Mouse (Mus musculus) frontal cortex, postnatal 14 days (tissue): ENCODE measurements around the gene Xpnpep1.

Experiments used
- DNase-seq, 2 experiments: peaks; one replicate each; pipeline ENCODE4 v3.0.0; 2022; ENCODE audit warnings: low spot score in 2 of 2

Xpnpep1 gene

GRCm38 (mm10) chr19:53066531-53066930 lies 26.5 kb upstream of the Xpnpep1 start:
- DNase-seq = no peak

DNA sequence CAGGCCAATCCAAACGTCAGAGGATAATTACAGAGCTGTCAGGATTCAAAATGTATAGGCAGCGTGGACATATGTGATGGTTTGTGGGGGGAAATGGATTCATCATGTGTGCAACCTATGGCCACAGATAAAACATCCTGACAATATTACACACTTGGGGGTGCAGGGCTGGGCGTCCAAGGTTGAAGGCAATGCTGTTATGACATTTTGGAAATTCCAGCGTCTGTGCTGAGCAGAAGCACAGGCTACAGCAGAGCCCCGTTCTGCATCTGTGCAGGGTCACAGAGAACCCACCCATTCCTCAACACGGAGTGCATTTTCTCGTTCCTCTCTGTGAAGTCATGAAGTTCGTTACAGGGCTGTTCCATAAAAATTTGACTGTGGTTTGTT lies 25.0 kb upstream of the Xpnpep1 start:
- DNase-seq = no peak

DNA sequence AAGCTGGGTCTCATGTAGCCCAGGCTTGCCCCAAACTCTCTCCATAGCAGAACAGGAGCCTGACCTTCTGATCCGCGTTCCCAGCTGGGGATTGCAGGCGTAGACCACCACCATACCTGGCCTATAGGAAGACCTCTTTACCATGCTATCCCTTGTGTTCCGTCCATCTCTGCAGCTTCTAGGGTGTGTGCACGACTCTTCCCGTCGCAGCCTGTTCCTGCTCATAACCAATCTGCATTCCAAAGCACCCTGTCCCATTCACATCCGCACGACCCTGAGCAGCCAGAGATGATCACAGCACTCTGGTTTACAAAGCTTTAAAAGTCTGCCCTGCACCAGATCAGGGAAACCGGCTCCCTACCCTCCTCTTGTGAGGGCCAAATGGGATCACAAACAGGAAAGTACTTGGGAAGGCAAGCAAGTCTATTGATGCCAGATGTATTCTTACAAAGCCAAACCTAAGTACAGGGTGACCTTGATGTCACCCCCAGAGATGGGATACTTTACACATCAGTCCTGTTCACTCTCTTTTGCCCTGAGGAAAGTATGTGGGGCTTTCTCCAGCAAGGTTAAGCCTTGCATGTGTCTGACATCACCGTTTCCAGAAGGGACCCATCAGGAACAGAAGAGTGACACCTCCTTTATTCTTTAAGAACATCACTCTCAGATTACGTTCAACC lies 24.4 kb upstream of the Xpnpep1 start:
- DNase-seq = no peak

DNA sequence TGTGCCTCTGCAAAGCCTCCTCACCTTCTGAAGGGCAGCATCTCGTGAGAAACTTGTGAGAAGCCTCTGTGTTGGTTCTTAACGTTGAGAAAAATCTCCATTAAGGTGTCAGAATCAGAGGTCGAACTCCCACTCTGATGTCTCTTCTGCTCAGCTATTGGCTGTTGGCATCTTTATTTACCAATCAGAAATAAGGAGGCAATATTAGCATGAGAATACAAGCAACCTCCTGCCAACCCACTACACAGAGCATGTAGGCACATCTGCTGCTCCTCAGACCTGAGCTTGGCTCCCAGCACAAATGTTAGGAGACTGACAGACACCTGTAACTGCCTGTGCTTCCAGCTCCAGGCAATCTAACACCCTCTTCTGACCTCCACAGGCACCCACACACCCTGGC lies 22.0 kb upstream of the Xpnpep1 start:
- DNase-seq = no peak

DNA sequence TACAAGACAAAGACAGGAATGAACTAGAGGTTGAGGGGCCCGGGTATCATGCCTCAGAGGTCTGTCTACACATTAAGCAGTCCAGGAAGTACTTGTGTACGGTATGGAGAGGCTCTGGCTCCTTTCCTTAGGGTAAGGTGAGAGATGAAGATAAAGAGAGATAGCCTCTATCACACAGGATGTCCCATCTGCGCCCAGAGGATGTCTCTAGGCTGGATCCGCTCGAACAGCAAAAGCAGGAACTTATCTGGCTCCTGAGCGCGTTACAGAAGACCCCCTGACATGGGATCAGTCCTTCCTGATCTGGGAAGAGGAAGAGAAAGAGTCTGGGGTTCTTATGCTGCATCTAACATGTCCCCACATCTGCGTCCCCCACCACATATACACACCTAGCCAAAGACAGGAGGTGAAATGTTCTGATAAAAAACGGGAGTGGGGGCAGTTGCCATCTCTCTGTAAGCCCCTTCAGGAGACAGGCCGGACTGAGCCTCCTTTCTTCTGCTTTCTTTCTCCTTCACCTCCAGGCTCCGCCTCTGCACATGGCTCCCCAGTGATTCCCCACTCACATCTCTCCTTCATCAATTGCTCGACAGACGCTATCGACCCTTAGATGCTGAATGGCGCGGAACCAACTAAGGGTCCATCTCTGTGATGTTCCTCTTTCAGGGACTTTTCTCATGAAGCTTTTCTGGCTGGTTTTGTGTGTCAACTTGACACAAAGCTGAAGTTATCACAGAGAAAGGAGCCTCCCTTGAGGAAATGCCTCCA lies 19.5 kb upstream of the Xpnpep1 start:
- no peak for DNase-seq

GRCm38 (mm10) chr19:53058726-53059334 lies 18.8 kb upstream of the Xpnpep1 start:
- no peak for DNase-seq

GRCm38 (mm10) chr19:53057980-53058725 lies 18.1 kb upstream of the Xpnpep1 start:
- no peak for DNase-seq

GRCm38 (mm10) chr19:53053355-53053754 lies 13.3 kb upstream of the Xpnpep1 start:
- DNase-seq = no peak

DNA sequence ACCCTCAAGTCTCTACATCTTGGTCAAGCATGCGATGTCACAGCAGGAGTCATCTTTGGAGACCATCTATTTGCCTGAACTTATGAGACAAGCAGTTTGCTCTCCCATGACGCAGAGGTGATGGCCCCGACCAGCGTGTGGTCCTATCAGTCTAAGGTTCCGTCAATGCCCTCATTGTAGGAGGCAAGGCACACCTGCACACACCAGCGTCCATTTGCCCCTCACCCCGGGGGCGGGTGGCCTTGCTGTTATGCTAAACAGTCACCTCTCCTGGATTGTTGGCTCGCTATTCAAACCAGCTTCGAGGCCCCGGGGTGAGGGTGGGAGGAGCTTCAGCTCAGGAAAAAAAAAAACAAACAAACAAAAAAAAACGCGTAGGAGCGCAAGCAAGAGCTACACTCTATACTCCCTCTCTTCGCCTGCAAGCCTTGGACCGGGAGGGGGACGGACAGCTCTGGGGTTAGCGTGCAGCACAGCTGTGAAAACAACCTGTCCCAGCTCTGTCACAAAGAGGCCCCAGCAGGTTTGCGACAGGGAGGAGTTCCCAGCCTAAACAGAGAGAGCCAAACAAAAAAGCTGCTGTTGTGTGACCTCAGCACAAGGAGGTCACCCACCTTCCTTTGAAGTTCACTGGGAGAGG lies 12.1 kb upstream of the Xpnpep1 start:
- DNase-seq = no peak

DNA sequence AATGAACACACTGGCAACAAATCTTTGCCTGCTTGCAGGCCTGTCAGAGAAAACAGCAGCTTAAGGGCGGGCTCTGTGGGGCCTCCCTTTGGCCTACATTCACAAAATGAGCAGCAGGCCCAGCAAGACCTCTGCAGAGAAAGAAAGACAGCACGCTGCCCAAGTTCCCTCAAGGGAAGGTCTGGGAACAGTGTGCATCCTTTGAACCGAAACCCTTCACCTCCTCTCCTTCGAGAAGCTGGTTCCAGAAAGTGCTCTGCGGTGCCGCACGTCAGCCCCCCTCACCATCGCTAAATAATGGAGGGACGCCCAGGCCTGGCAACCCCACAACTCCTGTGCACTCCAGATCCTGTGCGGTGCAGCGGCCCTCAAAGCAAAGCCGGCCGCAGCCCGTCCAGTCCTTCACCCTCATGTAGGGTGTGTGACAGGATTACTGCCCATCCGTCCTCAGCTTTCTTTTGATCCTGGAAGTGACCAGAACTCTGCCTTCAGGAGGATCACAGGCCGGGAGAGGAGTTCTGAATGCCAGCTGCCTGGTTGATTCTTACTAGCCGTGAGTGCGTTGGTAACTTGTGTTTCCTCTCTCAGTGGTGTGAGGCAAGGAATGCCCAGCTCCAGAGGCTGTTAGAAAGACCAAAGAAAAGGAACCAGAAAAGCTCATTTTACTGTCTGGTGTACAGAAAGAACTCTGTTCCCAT lies 11.4 kb upstream of the Xpnpep1 start:
- DNase-seq = no peak

DNA sequence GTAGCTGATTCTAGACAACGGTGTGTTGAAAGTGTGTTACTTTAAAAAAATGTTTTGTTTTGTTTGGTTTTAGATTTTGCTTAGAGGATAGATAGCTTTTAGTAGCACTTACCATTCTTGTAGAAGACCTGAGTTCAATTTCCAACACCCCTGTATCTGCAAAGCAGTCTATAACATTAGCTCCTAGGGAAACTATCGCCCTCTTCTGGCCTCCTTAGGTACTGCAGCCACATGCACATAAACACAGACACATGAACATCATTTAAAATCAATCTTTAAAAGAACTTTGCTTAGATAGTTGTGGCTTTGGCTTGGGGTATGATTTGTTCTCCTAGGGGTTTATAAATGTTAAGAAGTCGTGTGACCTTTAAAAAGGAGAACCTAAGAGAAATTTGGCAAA lies 10.1 kb upstream of the Xpnpep1 start:
- no peak for DNase-seq

- DNase-seq = no peak
Observed at GRCm38 (mm10) chr19:53047208-53047607, 7.2 kb upstream of the Xpnpep1 start.

GRCm38 (mm10) chr19:53043423-53044125 lies 3.6 kb upstream of the Xpnpep1 start:
- no peak for DNase-seq

DNA sequence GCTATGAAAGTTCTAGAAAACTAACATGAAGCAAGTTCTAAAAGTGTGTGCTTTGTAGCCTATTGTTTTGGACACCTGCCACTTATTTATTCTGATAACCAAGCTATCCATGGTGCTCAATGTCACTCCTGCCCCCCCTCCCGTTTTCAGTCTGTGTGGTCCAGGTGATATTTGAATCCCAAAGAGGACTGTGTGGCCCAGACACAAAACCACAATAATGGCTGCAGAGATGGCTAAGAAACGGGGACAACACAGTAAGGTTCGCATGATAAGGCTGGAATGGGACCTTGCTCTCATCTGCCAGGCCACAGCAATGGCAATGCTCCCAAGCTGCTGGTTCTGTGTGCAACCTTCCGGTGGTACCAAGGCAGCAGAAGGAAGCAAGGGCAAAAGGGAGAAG lies 1.6 kb upstream of the Xpnpep1 start:
- no peak for DNase-seq

- DNase-seq = no peak
Observed at GRCm38 (mm10) chr19:53041133-53041510, 1.1 kb upstream of the Xpnpep1 start.

DNA sequence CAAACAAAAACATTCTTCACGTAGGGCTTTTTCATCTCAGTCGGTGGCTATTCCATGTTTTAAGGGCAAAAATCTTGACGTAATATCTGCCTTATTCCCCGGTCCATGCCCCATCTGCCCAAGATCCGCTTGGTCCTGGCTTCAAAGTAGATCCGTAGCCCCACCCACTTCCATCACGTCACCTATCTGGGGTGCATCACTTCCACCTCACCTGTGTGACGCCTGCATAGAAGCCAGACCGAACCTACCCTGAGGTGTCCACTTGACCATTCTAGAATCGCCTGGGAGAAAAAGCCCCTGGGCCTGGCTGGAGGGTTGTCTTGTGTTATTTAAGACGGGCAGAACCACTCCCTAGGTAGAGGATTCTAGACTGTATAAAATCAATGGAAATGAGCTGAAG lies 924 bp downstream of the Xpnpep1 start:
- no peak for DNase-seq

DNA sequence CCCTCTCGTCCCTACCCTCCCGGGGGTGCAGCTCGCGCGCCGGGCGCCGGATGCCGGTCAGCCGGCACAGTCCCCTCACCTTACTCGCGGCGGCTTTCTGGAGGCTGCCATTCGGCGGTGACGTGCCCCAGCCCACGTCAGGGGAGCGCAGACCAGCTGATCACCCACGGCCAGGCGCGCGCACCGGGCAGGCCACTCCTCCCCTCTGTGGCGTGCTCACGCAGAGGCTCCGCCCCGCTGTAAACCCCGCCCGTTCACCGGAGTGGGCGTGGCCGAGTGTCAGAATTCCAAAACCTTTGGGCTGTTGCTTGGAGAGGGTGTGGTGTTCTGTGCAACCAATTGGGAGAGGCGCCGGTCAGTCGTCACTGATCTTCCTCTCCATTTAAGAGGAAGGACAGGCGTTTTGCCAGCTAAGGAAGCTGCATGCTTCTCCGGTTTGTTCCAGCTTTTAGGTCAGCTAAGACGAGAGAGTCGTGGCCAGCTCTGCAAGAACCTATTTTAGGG lies 1.5 kb downstream of the Xpnpep1 start:
- peak; percentile 97 to 98 for DNase-seq

DNA sequence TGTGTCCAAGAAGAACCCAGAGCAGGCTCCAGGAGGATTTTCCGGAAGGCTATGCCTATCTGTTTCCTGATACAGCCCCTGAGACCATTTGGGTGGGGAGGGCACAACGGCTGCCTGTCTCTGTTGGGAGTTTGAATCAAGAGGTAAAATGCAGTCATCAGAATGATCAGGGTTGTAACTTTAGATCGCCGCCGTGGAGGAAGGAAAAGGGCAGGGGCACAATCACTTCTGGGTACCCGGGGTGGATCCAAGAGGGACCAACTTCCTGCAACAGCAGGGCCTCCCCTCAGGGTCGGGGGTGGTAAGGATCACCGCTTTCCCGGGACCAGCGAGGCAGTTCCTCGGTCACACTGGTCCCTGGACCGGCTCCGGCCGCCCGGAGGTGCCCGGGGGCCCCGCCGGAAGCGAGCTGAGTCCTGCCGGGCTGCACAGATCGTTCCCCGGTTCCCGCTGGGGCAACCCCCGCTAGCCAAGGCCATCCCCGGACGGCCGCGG lies 2.0 kb downstream of the Xpnpep1 start:
- DNase-seq = no peak

GRCm38 (mm10) chr19:53033159-53033943 lies 6.7 kb downstream of the Xpnpep1 start:
- no peak for DNase-seq
